Mouse (Mus musculus): Measurements from ENCODE around the gene Bicc1.

The Bicc1 gene

DNA sequence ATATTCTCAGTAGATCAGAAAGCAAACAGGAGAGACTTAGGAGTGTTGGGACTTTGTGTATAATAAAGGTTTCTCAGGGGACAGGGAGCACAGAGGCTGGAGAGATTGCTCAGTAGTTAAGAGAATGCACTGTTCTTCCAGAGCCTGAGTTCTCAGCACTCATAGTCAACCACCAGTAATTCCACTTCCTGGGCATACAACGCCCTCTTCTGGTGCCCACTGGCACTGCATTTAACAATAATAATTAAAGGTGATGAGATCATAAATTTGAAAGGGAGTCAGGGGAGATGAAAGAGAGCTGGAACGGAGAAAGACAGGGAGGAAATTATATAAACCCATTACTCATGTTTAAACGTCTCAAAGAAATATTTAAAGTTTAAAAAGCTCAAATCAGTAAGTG lies 35.5 kb downstream of the Bicc1 start:
- no peak for DNase-seq (ENCODE audit: inconsistent age in 2 of 2, low spot score in 1 of 2)

DNA sequence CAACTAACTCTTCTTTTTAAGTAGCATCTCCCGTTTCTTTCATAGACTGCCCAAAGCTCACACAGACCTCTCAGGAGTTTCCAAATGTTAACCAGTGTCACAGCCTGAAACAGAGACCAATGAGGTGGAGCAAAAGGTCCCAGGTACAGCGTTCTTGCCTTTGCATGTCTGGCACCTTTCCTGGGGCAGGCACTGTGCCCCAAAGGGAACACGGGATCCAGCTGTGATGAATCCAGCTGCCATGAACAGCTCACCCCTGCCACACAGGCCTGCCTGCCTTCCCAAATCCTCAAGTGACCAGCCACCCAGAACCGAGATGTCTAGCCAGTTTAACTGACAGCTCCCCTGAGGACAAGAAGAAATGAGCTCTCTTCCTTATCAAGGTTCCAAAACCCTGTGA lies 36.1 kb downstream of the Bicc1 start:
- no peak for DNase-seq (ENCODE audit: inconsistent age in 2 of 2, low spot score in 1 of 2)

DNA sequence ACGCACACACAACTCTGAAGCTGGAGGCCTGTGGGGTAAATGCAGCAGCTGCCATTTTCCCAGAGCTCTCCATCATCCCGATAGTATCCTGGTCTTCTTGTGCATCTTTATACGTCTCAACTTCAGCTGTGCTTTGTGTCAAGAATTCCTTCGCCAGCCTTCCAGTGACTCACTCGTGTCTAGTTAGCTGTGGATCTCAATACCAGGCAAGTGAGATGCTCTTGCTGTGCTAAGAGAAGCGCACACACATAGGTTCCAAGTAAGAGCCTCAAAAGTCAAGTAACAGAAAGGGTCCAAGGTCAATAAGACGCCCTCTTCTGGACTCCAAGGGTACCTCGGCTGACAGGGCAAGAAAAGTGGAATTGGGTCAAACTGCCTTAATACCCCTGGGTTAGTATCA lies 37.0 kb downstream of the Bicc1 start:
- no peak for DNase-seq (ENCODE audit: inconsistent age in 2 of 2, low spot score in 1 of 2)

DNA sequence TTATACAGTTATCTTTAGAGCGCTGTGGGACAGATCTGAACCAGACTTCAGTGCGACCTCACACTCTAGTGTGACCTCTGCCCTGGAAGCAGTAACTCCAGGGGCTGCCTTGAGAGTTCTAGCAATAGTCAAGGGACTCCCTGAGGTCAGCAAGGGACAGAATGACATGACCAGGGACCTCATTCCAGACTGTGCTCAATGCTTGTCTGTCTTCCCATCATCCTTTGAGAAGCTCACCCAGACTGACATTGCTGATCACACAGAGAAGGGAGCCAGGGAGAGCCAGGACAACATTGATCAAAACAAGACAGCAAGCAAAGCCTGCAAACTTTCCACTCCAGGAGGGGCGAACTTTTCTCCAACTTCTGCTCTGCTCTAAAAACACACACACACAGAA lies 38.7 kb downstream of the Bicc1 start:
- DNase-seq (ENCODE audit: inconsistent age in 2 of 2, low spot score in 1 of 2): peak in 1 of 2 experiments; percentile 16

DNA sequence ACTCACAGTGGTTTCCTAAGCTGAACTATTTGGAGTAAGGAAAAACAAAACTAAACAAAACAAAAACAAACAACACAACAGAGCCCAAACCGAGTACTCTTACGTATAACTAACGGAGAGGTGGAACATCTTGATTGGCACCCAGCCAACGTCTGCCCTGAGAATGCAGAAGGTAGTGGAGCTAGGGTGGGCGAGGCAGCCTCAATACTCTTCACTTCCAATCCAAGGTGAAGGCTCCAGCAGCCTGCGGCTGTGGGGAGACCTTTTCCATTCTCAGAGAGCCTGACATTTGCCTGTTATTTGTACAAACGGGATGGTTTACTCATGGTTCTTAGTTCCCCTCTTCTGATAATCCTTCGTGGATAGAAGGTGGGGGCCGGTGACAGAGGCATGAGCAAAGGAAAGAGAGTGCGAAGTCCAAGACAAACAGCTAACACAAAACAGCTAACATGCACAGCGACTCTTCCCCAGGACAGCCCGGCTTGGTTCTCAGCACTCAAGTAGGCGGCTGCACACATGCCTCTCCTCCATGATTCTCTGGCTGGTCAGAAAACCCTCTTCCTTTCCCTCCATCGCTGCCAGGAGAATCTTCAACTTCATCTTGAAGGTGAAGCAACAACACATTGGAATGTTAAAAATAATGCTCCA lies 39.3 kb downstream of the Bicc1 start:
- no peak for DNase-seq (ENCODE audit: inconsistent age in 2 of 2, low spot score in 1 of 2)

DNA sequence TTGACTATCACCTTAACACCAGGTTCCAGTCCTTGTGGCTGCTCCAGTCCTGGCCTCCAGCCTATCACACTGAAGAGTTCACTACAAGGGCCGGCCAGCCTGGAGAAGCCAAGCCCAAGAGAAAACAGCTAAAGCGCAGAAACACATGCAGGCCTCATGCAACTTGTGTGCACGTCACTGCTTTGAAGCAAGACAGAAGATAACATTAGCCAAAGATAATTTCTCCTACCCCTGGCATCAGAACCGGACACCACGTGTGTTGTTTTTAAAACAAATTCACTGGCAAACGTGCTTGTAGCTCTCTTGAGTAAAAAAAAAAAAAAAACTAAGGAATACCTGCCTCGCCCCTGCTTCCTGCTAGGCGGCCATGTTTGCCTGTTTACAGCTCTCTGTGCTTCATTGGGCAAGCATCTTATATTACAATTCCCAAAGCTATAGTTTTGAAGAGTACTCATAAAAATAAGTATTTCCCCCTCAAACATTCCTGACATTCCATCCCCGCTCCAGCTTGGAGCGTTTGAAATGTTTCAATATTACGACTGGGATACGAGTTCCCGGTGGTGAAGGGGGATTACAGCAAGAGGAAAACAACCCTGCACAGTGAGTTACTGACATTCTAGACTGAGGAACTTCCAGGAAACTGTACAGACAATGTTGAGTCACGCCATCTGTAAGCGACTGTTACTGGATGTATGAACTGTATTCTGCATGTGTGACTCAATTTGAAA lies 40.2 kb downstream of the Bicc1 start:
- no peak for DNase-seq (ENCODE audit: inconsistent age in 2 of 2, low spot score in 1 of 2)

DNA sequence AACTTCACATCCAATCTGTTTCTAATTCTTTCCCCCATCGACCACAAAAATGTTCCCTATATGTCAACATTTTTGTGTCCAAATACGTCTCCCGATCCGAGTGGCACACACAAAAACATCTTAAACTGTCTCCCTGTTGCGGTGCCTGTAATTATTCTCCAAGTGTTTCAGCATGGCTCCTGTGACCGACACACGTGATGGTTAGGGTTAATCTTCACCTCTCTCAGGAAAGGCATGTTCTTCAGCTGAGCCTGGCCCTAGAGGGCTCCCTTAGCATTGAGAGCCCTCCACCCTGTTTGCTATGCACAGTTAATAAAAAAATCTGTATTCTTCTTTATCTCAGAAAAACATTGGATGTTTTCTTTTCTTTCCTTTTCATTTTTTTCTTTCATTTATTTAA lies 41.7 kb downstream of the Bicc1 start:
- DNase-seq (ENCODE audit: inconsistent age in 2 of 2, low spot score in 1 of 2): no peak

DNA sequence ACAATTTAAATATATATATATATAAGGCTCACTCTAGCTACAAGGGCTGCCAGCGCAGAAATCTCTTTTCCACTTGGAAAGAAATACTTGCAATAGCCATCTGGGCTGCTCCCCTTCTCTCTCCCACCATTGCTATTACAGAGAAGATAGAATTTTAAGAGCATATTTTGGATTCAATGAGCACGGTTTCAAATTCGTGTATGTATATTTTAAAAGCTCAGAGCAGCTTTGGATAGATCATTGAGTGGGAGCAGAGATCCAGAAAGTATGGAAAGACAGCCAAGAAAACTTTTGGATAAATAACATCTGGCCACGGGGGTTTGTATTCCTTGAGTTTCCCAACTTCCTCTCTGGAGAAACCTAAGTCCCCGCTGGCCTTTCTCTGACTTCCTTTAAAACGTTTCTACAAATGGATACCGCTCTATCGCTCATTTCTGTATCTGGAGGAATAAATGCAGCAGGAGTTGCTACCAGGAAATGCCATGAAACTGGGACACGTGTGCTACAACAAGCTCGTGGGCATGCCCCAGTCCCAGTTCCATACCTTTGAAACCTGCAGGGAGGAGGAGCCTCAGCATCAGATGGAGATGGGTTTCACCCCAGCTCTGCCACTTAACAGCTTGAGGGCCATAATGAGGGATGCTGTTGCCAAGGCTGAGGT lies 45.1 kb downstream of the Bicc1 start:
- no peak for DNase-seq (ENCODE audit: inconsistent age in 2 of 2, low spot score in 1 of 2)

DNA sequence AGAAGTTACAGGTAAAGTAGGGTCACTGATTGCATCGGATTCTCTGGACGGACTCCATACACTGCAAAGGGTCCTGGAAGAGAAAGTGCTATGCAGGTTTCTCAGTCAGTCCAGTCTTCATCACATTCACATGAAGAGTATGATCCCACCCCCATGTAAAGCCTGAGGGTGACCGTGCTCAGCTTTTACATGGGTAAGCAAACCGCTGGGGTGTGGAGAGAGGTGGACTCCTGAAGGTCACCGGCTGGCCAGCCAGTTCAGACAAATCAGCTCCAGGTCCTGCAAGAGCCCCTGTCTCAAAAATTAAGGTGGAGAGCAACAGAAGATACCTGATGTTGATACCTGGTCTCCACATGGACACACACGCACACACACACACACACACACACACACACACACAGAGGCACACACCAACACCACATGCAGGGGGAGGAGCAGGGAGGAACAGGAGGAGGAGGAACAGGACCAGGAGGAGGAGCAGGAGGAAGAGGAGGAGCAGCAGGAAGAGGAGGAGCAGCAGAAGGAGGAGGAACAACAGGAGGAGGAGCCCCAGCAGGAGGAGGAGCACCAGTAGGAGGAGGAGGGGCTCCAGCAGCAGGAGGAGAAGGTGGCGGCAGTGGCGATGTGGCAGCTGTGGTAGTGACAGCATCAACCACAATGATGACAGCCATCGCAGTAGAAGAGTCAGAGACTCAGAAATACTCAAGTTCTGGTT lies 52.9 kb downstream of the Bicc1 start:
- DNase-seq (ENCODE audit: inconsistent age in 2 of 2, low spot score in 1 of 2): no peak

DNA sequence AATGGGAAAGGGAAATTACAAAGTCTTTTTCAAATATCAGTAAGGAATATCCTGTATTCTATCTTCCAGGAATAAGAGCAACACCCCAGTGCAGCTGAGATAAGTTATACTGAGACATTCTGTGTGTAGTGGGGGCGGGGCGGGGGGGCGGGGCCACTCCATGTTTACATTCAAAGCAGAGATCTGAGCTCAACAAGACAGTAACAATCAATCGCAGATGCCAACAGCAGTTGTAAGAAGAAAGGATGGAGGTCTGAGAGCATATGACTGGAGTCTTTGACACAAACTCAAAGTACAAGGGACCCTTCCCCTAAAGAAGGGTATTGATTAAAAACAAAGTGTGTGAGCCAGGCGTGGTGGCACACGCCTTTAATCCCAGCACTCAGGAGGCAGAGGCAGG lies 54.7 kb downstream of the Bicc1 start:
- no peak for DNase-seq (ENCODE audit: inconsistent age in 2 of 2, low spot score in 1 of 2)

DNA sequence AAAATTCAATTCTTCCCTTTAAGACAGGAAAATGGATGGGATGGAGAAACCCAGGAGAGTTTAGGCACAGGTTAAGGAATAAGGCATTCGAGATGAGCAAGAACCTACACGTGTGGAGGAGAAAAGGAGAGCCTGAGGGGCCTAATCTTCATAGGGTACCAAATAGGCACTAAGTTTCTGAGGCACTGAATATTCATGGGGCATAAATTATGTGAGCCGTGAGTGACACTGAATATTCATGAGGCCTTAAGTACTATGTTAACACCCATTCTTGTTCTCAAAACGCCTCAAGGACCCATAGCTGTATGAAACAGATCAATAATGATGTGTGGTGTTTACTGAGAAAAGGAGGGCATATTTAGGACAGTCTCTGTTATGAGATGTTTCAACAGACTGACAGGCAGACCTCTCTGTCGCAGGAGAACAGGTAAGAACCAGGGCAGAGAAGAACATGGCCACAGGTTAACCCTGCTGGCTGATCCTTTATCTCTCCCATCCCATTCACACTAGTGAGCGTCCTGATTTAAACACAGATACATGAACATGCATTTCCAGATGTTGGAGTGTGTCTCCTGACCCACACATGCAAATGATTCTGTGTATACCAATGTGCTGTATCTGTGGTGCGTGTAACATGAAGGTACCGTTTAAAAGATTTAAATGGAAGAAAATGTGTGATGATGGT lies 58.5 kb downstream of the Bicc1 start:
- DNase-seq (ENCODE audit: inconsistent age in 2 of 2, low spot score in 1 of 2): no peak

DNA sequence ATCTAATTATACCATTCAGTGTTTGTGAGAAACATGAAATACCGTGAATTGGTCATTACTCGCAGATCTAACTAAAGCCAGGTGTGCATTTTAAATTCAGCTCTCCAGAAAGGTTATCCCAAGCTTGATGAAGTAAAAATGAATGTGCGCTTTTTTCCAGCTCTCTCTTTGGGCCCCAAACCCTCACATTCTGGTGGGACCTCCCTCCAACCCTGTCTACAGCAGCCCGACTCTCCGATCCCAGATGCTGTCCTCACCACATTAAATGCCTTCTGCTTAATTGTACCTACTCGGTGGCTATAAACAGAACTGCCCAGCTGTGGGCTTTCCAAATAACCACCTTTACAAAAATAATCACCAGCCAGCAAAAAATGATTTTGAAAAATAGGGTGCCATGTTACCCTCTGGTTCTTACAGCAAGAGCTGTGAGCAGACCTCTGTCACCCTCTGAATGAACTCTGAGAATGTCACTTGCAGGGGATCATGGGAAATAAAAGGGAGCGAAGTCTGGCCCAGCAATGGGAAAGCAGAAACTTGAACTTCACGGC lies 64.7 kb downstream of the Bicc1 start:
- no peak for DNase-seq (ENCODE audit: inconsistent age in 2 of 2, low spot score in 1 of 2)

DNA sequence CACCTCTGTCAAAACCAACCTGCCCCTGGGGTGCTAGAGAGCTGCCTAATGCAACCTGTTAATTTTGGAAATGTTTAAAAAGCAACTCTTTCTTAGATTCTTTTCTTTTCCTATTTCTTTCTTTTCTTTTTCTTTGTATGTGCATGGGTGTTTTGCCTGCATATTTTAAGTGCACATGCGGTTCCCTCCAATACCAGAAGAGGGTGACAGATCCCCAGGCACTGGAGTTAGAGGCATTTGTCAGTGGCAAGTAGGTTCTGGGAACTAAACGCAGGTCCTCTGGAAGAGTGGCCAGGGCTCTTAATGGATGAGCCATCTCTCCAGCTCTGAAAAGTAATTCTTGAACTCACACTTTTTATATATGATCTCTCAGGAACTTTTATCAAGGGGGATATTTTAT lies 66.2 kb downstream of the Bicc1 start:
- DNase-seq (ENCODE audit: inconsistent age in 2 of 2, low spot score in 1 of 2): no peak

DNA sequence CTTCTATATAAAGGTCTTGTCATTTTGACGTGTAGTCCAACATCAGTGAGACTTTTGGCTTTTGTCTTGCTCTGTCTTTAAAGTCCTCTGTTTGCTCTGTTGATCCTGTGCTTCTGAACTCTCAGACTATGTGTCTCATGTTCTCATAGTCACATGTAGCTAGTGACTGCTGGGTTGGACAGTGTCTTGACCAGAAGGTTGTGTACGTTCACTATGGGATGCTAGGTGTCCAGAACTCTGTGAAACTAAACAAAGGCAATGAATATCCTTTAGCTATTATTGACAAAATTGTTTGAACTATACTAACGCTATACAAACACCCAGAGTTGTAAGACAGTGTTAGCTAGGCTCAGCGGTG lies 72.2 kb downstream of the Bicc1 start:
- DNase-seq (ENCODE audit: inconsistent age in 2 of 2, low spot score in 1 of 2): no peak

DNA sequence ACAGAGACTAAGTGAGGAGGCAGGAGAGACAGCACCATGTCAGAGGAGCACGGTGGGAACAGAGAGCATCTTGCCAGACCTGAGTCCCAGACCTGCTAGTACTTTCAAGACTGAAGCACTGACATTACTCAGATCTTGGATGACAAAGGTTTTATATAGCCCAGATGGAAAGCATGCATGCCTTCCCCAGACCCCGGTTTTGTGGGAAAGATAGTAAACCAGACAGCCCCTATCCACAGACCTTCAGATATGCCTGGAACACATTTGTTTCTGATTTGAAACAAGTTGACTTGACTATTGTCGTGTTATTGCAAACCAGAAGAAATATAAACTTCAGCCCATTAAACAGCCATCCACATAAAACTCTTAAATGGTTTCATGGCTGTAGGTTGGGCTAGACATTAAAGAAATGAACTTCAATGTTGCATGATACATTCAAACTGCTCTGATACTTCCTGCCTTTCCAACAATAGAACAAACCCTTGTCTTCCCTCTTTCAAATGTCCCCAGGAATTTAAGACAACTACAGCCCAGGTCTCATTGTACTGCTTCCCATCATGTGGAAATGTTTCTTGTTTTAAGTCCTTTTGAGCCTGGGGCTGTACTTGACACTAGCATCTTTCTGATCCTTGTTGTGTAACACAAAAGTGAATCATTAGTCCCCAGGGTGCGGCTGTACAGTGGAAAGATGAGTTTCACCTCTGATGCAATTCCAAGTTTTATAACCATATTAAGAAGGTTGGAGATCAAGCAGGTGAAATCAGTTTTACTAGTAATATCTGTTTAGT lies 72.7 kb downstream of the Bicc1 start:
- no peak for DNase-seq (ENCODE audit: inconsistent age in 2 of 2, low spot score in 1 of 2)

DNA sequence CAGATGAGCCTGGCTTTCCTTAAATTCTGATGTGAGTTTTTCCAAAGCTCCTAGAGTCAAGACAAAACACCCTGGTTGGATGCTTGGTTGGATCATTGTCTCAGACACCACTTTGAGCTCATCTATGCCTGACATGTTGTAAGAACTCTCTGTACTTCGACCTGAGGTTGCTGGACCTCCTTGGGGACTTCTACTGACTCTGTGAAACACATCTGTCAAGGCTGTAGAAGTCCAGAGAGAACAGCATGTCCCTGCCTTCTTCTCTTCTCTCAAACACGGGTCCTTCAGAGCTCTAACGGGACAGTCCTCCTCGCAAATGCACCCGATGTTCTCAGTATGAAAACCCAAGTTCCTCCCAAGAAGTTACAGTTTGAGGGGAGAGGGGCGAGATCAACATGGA lies 76.5 kb downstream of the Bicc1 start:
- DNase-seq (ENCODE audit: inconsistent age in 2 of 2, low spot score in 1 of 2): no peak

DNA sequence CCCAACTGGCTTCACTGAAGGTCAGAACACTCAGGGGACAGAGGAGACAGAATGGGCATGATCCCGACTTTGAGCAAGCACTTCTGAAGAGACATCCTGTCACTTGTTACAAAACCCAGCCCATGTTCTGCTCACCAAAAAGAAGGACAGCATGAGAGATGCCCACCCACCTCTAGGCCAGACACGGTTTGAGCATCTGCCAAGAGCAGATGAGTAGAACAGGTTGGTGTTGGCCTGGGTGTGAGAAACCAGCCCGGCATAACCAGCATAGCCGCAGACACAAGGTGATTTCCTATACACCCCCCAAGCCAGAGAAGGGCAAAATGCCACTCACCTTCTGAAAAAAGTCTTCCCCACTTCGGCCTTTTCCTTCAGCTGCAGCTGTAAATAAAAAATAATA lies 80.6 kb downstream of the Bicc1 start:
- DNase-seq (ENCODE audit: inconsistent age in 2 of 2, low spot score in 1 of 2): no peak

DNA sequence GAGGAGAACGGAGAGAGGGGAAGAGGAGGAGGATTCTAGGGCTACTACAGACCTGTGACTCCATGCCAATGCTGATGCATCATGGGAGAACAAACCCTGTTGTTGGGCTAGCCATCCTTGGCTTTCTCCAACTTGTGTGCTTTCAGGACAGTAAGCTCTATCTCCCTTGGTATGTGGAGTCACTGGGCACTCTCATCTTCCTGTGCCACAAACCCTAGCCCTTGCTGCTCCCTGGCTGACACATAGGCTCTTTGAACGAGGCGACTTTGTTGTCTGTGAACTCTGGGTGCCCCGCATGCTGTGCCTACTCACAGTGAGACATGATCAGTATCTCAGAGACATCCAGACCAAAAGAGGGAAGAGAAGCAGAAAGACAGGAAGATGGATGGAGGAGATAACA lies 94.5 kb downstream of the Bicc1 start:
- DNase-seq (ENCODE audit: inconsistent age in 2 of 2, low spot score in 1 of 2): no peak

DNA sequence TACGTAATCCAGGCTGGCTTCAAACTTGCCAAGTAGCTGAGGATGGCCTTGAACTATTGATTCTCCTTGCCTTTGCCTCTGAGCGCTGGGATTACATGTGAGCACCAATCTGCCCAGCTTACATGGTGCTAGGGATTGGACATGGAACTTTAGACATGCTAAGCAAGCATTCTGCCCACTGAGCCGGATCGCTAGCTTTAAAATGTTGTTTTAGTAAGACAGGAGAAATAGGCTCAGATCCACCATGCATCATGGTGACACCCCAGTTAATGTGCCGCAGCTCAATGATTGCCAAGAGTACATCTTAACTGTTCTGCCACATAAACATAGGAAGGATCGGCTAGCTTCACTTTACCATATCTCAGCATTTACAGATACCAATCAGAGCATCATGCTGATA lies 94.9 kb downstream of the Bicc1 start:
- DNase-seq (ENCODE audit: inconsistent age in 2 of 2, low spot score in 1 of 2): no peak

DNA sequence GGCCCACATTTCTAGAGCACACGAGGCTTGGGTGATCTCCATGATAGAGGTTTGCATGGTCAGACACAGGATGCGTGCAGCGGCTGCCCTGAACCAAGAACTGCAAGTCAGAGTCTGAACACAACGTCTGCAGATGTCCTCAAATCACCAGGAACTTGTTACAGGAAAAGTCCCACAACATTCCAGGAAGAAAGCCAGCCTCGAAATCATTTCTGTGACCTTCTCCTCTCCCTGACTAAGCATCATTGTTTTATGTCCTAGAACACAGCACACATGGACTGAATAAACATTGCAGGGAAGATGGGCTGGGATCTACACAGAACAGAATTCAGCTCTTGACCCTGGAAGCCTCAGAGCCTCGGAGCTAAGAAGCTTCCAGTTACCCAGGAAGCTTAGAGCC lies 97.3 kb downstream of the Bicc1 start:
- peak; percentile 7 to 46 for DNase-seq (ENCODE audit: inconsistent age in 2 of 2, low spot score in 1 of 2)
